Mouse (Mus musculus) megakaryocyte, embryonic 14.5 days (primary cell): ENCODE data around the gene Siglece.

Experiments used
- FLI1 ChIP-seq: IDR thresholded peaks from 2 replicates; pipeline ENCODE4 v1.6.1; 2012; ENCODE audit warnings: low read length, inconsistent platforms, mixed read lengths
- GATA1 ChIP-seq: IDR thresholded peaks from 3 replicates; pipeline ENCODE4 v1.6.1; 2012; ENCODE audit warnings: mixed read lengths, low read length, inconsistent platforms, borderline replicate concordance

DNA sequence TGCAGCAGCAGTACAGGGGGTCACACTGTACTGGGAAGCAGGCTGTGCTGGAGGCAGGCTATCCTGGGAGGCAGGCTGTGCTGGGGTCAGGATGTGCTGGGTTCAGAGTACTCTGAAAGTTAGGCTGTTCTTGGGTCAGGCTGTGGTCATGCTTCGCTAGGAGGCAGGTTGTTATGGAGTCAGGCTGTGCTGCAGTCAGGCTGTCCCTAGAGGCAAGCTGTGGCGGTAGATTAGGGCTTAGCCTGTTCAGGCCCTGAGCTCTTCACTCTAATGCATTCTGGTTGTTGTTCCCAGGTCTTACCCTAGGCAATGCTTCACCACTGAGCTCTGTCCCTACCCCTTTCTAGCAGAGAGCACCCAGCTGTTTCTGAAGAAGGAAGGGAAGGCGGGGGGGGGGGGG is 34.9 kb downstream of the Siglece start:
- TF ChIP-seq GATA1 (no peak), FLI1 (no peak)
